Mouse (Mus musculus) left cerebral cortex, adult 8-10 months (tissue): Measurements from ENCODE around the gene Sypl. TPM values are rescaled to one million over a fixed set of nuclear protein-coding genes. Genes with fewer than 3 reads are reported as not detected.
"Not testable (repeated sequence)": the region's sequence is repeated elsewhere in the genome, so short reads cannot be mapped to it uniquely, and the experiment has no call there.

Experiments used
- DNase-seq, 2 experiments: peaks; one replicate each; pipeline ENCODE4 v3.0.0; 2022; ENCODE audit warnings: low spot score in 2 of 2
- total RNA-seq, 4 experiments: library from RNA; stranded (reverse); gene quantifications; 2 replicates each; pipeline ENCODE4 v1.2.4; 2022

Gene Sypl
- total RNA-seq, 4 experiments from 2014 or later: 44.7 to 47.5 (median 45.3) TPM

DNA sequence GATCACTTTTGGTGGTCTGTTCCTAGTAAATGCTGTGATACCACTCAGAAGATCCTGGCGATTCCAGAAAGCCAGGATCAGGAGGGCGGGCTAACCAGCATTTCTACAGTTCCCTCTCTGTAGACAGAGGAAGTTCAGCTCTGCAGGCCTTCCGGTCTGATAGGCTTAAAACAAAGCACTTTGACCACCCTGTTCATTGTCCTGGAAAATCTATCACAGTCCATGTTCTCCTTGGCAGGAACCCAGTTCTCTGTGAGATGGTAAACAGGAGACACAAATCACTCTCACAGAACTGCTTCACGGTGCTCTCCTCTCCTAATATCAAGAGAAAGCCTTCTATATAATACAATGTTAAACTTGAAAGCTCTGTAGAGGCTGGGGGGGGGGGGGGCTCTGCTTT, 10.3 kb upstream of the Sypl start:
- DNase-seq: no peak

DNA sequence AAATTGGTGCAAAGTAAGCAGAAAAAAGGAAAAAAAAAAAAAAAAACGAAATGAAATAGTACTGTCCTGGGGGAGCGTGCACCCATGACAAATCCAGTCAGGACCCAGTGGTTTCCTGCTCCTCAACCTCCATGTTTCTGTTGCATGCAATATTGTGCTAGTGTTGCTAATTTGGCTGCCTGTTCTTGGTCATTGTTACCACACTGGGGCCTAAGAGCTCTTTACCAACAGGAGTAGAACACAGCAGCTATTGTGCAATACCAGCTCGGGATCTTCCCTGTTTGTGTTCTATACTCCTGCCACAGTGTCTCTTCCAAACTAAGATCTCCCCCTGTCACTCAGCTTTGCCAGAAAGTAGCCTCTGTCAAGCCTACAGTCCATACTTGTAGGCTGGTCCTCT, 9.7 kb upstream of the Sypl start:
- no peak for DNase-seq

DNA sequence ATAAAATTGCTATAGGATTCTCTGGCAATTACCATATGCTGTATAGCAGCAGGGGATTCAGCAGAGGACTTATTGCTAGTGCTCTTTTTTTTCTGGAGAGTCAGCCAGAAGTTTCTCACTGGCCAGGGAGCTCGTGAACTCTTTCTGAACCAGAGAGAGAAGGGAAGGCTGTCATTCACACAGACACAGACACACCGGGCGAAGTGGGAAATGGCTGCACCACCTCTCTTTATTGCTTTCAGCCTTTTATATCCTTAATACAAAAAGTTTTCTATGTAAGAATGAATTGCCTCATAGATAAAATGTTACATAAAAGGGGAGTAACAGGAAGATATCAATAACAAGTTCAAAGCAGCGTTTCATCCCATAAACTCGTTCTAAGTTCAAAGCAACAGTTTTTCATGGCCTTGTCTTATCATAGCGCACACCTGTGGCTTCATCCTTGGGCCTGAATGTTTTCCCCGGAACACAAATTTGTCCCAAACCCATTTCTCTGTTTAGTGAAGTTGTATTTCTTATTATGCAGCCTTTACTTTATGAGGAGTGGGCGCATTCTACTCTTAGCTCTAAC, 8.7 kb upstream of the Sypl start:
- no peak for DNase-seq

DNA sequence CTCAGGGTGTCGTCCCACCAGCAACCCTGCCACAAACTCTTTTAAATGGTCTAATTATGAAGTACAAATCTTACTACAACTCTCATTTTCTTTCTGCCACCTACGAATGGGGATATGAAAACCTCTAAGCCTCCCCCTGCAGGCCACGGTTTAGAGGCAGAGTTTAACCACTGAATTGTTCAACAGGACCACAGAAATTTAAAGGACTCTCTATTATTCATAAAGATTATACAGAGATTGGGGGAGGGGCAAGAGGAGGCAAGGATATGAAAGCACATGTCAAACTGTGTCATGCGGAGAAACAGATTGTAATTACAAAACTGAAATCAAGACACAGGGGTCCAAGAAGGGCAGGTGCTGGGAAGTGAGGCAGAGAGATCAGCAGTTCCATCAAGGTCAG, 7.3 kb upstream of the Sypl start:
- no peak for DNase-seq

DNA sequence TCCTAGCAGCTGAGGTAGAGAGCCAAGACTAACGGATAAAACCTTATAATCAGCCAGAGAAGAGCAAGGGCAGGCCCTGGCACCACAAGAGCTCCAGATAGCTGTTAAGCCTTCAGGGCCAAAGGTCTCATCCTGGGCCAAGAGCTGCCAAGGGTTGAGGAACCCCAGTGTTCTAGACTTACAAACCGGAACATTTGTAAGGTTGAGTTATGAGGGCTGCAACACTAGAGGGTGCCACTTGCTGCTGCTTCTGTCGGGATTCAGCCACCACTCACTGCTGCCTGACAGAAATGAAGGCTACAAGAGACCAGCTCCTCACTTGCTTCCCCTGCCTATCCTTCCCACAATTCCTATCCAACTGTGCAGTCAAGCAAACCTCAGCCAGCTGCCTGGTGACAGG, 1.3 kb upstream of the Sypl start:
- peak; percentile 19 to 52 for DNase-seq

DNA sequence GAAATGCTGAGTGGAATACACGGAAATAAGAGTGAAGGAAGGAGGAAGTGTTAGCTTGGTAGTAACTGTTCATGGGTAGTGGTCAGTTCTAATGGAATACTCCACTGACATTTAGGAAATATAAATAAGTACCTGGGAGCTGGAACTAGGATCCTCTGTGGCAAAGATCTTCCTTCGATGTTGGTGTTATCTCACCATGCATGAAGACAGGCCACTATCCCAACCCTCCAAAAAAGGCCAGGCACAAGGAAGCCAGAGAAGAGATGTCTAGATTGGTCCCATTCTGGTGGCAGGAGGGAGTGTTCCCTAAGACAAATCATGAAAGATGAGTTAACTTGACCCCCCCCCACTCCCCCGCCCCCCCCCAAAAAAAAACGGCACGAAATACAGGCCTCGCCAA, 625 bp upstream of the Sypl start:
- DNase-seq: no peak

DNA sequence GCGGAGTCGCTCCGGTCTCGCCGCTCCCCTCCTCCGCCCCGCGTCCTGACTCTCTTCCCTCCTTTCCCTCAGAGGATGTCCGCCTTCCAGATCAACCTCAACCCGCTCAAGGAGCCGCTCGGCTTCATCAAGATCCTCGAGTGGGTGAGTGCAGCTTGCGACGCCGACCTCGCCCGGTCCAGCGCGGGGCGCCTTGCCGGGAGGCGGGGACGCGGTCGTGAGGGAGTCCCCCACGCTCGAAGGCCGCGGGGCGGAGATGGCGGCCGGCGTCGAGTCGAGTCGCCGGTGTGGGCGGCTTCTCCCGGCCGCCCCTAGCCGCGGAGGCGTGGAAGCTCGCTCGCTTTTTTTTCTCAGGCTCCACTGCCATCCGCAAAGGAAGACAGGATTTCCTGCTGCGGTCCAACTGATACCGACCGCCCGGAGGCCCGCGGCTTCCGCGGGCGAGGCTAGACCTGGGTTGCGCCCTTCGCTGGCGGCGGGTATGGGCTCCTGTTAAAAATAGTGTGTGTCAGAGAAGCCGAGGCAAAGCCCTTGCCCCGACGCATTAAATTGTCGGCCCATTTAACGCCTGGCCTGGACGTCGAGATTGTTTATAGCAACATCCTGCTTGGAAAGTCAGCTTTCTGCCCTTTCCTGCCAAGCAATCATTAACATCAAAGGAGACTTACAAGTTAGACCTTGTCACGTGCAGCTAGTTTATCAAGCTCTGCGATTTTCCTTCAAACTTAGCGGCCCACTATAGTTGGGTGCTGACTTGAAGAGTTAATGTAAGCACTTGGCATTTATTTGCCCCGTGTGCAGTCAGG, 728 bp downstream of the Sypl start:
- peak in 1 of 2 experiments; percentile 80 for DNase-seq

DNA sequence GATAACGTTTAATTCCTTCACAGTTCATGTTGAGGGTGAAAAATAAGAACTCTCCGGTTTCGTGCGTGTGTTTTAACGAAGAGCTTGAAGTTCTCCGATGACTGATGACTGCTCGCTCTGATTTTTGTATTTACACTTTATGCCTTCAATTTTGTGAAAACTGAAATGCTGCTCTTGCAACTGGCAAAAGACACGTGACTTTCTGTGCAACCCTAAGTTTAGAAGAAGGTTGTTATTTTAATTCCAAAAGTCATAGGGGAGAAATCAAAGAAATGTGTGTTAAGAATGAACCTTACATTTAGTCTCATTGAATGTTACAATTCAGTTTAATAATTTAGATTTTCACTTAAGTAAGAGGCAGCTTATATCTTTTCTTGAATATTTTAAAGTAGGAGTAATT, 1.3 kb downstream of the Sypl start:
- no peak for DNase-seq

DNA sequence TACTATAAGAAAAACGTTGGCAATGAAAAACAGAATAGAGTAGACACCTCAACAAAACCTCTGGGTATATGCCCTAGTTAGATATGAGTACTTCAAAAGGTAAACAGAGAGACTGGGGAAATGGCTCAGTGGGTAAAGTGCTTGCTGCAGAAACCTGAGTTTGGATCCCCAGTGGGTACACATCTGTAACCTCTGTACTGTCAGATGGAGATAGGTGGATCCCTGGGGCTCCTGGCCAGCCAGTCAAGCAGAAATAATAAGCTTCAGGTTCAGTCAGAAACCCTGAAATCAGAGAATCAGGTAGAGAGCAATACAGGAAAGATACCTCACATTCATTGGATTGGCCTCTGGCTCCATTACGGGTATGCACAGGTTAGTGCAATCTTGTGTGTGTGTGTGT, 3.5 kb downstream of the Sypl start:
- DNase-seq: no peak

DNA sequence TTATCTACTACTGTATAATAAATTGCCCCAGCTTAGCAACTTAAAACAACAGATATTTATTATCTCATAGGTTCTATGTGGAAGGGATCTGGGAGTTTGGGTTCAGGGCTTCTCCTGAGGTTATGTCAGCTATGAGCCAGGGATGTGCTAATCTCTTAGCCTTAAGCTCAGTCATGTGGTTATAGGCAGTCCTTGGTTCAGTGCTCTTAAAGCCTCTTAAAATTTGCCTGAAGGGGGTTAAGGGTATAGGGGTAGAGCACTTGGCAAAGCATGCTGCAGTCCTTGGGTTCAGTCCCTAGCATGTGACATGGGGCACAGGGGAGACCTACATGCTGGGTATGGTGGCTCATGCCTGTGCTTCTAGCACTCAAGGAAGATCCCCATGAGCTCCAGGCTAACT, 8.4 kb downstream of the Sypl start:
- DNase-seq: no peak

DNA sequence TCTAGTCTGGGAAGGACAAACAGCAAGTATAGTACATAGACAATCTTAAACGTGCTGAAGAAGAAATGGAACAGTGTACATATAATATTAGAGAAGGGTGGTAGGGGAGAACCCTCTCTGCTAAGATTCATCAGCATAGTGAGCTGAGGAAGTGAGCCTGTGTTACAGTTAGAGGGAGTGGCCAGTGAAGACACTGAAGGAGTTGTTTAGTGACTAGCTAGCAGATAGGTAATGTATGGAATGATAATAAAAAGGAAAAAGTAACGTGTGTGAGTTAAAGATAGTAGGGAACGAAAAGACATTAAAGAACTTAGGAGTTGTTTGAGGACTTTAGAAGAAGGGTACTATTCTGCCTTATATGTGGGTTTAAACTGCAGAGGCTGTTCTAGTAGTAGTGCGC, 10.2 kb downstream of the Sypl start:
- no peak for DNase-seq

DNA sequence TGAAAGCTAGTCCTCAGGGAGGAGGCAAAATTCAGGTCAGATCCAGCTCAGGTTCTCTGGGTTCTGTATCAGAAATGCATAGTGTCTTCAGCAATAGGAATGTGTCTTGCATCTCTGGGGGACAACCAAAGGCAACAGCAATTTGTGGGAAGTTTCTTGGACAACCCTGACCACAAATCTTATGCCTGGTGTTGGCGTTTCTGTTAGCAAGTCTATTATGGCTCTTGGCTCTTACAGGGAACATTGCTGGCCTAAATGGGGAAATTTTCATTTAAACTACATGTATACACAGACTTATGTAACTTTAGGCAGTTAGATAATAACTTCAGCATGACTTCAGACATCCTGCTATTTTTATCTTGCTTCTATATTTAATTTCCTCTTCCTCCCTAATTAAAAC, 18.6 kb downstream of the Sypl start:
- DNase-seq: no peak

DNA sequence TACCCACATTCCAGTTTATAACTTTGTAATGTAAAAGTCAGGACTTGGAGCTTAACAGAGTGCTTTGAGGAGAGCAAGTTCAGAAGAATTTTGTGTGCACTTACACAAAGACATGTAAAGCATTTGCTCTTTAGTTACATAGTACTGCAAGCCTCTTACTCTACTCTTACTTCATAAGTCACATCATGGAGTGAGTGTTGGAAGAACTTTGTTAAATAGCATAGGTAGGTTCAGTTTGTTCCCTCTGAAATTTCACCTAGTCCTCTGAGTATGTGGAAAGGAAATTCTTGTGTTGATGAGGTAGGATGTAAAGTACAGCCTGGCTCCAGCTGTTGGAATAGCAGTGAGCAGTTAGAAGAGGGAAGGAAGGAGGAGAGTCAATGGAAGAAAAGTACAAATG, 21.2 kb downstream of the Sypl start:
- DNase-seq: no peak

DNA sequence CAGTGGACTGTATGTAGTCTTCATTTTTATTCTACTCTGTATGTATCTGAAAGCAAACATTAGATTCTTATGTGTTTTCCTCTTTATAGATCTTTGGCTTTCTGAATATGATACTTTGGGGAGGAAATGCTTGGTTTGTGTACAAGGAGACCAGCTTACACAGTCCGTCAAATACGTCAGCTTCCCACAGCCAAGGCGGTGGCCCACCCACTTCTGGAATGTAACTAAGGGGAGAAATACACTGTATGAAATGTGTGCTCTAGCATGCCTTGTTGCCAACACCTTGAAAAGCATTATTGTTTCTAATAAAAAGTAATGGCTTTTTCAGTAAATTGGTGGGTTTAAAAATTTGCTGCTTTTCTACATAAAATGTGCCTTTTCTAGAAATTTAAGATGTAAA, 21.8 kb downstream of the Sypl start:
- no peak for DNase-seq

DNA sequence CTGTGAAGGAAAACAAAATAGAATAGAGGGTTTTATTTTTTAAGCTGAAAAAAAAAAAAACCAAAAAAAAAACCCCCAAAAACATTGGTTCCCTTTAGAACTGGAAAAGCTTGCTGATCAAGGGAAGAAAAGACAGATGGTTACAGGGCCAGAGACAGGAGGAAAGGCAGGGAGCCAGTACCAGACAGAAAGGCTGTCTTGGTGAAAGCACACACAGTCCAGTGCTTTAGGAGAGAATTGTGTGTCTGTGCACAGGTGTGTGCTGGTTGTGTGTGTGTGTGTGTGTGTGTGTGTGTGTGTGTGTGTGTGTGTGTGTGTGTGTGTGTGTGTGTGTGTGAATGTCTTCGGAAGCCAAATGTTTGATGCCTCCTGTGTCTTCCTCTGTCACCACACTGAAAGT, 28.9 kb downstream of the Sypl start:
- no peak for DNase-seq

DNA sequence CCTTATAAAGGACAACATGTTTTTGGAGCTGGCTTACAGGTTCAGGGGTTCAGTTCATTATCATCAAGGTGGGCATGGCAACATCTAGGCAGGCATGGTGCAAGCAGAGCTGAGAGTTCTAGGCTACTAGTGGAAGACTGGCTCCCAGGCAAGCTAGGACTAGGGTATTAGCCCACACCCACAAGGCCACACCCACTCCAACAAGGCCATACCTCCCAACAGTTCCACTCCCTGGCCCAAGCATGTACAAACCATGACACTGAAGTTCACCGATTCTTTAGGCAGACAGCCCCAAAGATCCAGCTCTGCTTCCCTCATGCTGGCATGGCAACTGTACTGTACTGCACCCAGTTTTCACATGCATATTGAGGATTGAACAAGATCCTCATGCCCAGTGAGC, 29.4 kb downstream of the Sypl start:
- DNase-seq: no peak

DNA sequence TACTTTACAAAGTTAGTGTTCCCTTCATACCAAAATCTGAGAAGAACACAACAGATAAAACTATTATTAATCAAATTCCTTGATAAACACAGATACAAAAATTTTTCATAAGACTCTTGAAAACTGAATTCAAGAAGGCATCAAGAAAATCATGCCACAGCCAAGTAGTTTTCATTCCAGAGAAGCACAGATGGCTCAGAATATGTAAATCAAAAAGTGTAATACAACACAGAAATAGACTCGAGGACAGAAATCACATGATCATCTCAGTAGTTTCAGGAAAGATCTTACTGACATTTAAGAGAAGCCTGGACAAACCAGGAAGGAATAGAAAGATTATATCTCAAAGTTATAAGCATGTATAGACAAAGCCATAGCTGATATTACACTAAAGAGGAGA, 32.6 kb downstream of the Sypl start:
- DNase-seq: no peak

DNA sequence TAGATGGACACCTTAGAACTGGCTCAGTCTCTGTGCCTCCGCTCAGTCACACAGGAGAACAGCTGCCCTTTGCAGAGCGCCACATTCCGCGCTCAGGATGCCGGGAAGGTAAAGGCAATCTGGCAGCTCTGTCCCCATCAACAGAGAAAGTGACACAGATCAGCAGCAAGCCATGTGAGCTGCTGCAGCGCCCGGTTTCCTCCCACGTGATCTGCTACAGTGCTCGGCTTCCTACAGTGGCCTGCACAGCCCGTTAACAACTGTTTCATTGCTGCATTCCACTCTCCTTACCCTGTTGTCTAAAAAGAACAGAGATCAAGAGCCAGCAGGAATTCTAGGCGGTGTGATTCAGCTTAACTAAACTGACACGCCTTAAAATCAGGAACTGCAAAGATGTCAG, 36.0 kb downstream of the Sypl start:
- DNase-seq: no peak

DNA sequence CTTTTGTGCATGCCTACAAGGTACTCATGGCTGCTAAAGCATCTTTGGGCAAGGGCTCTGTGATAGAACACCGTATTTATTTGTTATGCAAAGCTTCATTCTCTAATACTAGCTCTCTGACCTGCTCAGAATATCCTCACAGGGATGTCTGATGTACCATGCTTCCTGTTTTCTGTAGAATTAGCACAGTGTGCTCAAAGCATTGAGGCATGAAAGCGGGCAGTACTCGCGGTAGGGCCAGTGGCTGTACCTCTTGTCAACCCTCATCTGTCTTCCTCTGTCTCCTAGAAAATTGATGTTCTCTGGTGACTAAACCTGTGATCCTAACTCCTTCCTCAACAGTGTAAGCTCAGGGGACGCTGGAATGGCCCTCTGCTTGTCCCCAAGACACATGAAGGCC, 40.4 kb downstream of the Sypl start:
- no peak for DNase-seq

DNA sequence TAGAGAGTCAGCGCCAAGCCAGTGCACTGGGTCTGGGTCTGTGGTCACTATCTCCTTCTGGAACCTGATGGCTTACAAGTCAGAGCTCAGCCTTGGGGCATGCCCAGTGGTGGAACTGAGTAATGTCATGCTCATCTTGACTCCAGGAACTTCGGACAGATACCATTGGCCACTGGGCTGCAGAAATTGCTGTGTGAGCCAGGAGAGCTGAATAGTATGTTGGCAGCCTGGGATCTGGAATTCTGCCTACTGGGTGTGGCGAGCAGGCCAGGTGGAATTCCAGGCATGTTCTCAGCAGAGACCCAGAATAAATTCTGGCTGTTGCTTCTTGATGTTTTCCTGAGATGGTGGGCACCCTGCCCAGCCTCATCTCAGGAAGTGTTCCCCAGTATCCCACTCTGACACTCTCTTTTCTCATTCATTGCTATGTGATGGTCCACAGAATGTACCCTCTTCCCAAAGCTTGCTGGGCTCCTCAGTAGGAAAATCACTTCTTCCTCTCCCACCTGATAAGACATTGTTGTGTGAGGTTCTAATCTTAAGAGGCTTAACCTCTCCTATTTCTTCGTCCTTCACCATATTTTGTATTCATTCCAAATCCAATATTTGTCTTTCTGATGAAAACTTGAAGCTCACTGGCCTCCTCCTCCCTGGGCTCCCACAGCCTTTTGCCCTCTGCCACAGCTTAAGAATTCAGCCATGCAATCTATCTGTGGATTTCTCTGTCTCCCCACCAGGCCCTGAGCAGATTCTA, 41.6 kb downstream of the Sypl start:
- no peak for DNase-seq

DNA sequence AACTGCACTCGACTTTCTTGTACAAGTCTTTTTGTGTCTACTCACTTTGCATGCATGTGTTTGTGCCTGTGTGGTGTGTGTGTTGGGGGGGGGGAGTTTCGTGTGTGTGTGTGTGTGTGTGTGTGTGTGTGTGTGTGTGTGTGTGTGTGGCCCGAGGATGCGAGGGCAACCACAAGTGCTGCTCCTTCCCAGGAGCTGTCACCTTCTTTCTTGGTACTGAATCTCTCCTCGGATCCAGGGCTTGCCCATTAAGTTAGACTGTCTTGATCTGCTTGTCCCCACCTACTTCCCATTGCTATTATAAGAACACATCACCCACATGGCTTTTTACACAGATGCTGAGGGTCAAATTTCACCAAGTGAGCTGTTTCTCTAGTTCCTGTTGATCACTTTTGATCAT, 45.1 kb downstream of the Sypl start:
- DNase-seq: no peak

DNA sequence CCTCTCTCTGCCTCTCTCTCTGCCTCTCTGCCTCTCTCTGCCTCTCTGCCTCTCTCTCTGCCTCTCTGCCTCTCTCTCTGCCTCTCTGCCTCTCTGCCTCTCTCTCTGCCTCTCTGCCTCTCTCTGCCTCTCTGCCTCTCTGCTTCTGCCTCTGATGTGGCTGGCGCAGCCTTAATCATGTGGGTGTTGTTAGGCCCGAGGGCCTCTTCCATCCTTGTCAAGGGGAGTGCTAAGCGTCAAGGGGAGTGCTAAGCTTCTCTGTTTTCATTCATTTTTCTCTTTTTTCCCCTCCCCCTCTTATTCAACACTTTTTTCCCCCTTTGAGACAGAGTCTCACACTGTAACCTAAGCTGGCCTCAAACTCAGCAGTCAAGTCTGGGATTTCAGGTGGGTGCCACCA, 46.1 kb downstream of the Sypl start:
- DNase-seq: not testable (repeated sequence)

DNA sequence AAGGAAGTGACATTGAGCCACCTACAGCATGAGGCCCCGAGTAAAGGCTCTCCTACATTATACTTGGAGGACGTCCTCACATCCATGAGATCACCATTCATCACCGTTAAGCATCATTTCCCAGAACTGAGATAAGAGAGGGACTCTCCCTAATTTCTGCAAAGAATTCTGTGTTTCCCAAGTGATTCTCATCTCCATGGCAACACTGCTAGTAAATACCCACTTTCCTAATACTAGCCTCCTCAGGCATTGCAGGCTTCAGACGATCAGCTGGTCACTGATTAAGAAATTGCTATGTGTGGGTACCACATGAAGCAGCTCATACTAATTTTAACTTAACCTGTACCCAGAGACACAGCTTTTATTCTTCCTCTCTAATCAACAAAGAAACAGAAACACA, 46.7 kb downstream of the Sypl start:
- no peak for DNase-seq
